Mouse (Mus musculus) retina, postnatal 7 days (tissue): Measurements from ENCODE around the gene D130052B06Rik.

Source experiments
- DNase-seq: peaks from one replicate; pipeline ENCODE4 v3.0.0-alpha.2; 2012; ENCODE audit warnings: low read depth, low spot score

The D130052B06Rik gene

GRCm38 (mm10) chr11:33663599-33663998 is 64.5 kb downstream of the D130052B06Rik start:
- DNase-seq = no peak

- DNase-seq = no peak
These were observed 69.3 kb downstream of the D130052B06Rik start for GRCm38 (mm10) chr11:33668376-33668775.

DNA sequence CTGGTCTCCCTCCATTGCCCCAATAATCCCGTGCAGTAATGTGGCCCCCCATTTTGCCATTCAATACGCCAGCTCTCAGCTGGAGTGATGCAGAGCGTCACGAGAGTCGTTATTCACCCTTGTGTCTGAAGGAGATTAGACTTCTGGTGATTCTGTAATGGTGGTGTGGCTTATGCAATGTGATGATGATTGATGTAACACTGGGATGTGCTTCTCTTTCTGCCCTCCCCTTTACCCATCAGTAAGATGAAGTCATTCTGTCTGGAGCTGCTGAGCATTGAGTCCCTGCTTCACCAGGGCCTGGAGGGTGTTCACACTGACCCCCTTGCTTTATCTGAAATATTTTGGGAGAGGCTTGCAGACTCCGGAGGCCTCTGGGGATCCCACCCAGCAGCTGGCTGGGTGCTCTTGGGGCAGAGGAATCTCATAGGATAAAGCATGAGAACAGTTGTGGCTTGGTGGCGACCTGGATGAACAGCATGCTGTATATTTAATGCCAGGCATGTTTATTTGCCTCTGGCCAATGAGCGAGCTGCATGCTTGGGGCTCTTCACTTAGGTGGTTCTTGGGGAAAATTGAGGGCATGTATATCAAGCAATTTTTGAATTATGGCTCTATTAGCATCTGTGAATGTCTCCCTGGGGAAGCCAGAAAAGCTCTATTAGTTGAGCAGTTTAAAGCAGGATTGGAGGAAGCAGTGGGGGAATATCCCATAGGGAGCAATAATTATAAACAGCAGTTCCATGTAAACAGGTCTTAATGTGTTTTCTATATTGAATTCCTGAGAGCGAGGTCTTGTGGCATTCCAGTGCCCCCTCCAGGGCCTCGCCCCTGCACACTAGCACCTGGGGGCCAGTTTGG is 71.2 kb downstream of the D130052B06Rik start:
- DNase-seq = no peak
